Mouse (Mus musculus): ENCODE results near the gene Nelfa.
"Not testable (repeated sequence)": the region's sequence is repeated elsewhere in the genome, so short reads cannot be mapped to it uniquely, and the experiment has no call there.

Gene Nelfa

DNA sequence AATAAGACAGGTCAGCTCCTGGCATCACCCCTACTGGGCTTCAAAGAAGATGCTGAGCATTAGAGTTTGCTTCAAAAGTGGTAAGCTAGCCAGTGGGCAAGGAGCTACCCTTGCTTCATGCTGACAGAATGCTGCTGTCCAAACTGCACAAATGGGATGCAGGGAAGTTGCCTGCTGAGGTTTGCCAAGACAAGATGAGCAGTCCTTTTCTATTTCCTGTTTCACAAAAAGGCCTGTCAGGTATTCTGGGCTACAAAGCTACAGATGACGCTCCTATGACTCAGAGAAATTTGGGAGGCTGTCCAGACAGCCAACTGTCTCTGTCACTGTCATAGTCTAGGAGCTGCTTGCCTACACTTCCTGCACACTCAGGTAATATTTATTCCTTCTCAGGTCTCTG is 16.7 kb downstream of the Nelfa start:
- DNase-seq (ENCODE audit: low read depth, low spot score): no peak

DNA sequence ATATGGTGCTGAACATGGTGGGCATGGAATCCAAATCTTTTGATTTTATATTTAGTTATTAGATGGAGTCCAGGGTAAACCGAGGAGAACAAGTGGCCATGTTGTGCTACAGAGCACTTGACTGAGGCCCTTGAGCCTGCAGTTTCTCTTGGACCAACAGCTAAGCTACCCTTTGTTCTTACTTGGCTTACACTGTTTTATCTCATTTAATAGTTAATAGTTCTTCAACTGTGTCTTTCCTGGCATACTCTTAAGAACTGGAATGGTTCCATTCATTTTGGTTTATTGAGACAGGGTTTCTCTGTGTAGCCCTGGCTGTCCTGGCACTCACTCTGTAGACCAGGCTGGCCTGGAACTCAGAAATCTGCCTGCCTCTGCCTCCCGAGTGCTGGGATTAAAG is 19.6 kb downstream of the Nelfa start:
- not testable (repeated sequence) for DNase-seq (ENCODE audit: low read depth, low spot score)

DNA sequence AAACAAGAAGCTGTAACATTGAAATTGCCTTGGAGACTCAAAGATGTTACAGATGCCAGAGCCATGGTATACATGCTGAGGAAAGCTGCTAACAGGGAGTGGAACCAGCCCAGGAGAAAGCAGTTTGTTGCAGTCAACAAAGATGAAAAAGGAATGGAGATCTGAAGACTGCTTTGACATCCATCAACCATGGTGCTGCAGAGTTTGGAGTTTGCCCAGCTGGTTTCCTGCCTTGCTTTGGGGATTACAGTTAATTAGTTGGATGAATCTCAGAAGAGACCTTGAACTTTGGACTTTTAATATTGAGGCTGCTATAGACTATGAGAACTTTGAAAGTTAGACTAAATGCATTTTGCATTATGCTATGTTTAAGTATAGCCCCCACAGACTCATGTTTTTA is 21.2 kb downstream of the Nelfa start:
- not testable (repeated sequence) for DNase-seq (ENCODE audit: low read depth, low spot score)

DNA sequence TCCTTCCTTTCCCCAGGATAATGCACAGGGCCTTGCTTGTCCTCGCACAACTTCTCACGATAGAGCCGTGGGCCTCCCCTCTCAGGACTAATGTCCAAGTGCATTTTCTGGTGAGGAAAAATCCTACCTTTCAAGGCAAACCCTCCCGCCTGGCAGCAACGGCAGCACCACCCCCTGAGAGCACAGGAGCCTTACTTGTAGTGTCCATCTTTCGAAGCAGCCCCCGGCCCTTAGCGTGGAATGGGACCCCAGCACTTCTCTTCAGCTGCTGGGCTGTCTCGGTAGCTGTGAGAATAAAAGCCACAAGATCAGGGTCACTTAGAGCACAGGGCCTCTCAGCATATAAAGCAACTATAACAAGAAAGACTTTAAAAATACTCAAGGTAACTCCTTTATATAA is 33.0 kb downstream of the Nelfa start:
- DNase-seq (ENCODE audit: low read depth, low spot score): no peak

DNA sequence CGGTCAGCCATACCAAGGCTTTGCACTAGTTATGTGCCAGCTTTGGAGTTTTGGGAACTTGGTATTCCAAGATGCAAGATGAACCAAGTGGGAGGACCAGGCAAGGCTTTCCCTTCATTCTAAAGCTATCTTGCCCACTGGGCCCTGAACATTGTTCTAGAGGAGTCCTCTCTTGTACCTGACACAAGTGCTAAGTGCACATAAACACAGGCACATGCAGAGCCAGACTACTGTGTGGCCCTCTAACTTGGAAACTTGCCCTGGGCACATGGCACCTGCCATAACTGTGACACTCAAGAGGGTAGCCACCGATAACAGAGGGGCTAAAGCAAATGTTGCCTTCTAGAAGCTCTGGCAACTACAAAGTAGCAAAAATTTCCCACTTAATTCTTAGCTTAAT is 33.5 kb downstream of the Nelfa start:
- no peak for DNase-seq (ENCODE audit: low read depth, low spot score)

DNA sequence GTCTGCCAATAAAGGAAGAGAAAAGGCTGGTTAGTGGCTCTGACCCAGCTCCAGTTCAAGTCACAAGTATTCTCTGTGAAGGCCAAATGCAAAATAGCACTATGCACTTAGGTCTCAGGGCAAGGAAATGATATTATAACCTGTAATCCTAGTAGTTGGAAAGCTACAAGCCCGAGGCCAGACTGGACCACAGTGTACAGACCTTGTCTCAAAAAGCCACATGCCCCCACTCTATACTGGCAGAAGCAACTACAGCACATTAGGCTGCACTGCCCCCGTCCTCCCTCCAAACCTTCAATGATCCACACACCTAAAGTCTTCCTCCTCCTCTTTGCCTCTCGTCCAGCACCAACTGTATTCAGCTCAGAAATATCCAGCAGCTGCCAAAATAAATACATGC is 34.9 kb downstream of the Nelfa start:
- no peak for DNase-seq (ENCODE audit: low read depth, low spot score)

DNA sequence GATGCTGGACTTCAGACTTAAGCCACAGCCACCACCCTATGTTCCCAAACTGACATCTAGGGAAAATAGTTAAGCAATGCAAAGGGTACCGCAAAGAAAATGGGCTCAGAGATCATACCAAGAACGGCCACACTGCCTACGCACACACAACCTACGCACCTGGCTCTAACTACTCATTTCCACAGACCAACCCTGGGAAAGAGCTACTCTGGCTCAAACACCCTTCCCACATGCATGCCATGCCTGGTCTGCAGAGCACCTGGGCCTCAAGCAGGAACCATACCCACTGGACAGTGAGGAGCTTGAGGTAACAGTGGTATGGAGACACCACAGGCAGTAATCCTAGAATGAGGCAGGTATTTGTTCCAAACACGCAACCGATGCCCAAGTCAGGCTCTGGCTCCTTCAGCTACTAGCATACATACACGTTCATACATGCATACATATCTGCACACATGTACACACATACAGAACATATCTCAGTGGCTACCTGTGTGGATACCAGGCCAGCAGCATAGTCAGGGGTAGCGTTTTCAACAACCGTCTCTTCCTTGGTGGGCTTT is 35.4 kb downstream of the Nelfa start:
- DNase-seq (ENCODE audit: low read depth, low spot score): no peak

DNA sequence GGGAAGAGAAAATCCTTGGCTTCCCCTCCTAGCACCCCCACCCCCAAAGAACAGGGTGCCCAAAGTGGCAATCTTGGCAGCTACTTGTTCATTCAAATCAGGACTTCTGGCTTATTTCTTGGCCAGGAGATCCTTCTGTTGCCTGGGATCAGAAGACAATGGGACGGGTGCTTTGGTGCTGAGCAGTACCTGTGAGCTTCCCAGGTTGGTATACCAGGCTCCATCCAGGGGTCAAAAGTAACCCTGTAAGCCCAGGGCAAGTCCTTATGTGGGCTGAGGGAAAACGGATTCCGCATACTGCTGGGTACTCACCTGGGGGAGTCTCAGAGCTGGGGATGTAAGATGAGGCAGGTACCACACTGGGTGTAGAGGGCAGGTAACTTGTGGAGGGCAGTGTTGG is 36.1 kb downstream of the Nelfa start:
- no peak for DNase-seq (ENCODE audit: low read depth, low spot score)

DNA sequence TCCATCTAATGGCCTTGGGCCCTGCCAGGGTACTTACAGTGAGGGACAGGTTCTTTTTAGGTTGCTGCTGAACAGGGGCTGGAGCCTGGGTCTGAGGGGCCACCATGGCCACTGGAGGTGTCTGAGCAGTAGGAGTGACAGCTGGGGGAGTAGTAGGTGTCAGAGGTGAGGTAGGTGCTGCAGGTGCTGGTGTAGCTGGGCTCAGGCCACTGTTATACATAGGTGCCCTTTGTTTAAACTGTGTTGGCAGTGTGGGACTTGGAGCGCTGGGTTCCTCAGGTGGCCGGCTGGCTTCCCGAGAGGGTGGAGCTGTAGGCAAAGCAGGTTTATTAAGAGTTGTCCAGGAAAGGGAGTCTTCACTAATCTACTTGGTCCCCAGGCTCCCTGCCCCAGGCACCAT is 37.0 kb downstream of the Nelfa start:
- DNase-seq (ENCODE audit: low read depth, low spot score): no peak

DNA sequence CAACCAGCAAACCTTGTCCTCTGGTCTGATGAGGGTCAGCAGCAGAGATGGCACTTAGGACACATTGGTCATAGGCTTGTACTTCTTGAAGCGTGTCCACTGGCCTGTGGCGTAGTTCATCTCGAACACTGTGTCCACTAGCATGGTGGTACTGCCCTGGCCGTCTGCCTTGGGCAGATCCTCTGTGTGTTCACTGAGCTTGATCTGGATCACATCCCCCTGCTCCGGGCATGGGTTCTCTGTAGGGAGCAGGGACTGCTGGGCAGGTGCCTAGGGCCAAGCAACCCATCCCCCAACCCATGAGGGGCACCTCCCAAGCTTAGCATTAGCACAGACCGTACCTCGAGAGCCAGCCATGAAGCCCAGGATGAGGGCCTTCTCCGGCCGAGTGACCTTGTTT is 37.5 kb downstream of the Nelfa start:
- DNase-seq (ENCODE audit: low read depth, low spot score): no peak

DNA sequence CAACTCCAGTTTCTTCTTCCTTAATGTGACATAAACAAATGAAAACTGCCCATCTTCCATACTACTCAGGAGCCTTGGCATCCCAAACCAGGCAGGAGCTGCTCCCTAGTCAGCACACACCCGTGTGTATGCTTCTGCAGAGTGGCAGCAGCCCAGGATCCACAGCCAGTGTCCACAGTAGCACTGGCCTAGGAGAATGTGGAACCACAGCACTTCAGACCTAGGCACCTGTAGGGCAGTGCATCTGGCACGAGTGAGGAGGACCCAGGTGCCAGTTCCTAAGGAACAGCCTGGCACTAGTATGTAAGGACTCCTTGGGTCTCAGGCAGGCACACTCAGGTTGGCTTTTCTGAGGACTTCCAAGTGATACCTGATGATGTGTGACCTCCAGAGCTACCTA is 39.1 kb downstream of the Nelfa start:
- DNase-seq (ENCODE audit: low read depth, low spot score): no peak

DNA sequence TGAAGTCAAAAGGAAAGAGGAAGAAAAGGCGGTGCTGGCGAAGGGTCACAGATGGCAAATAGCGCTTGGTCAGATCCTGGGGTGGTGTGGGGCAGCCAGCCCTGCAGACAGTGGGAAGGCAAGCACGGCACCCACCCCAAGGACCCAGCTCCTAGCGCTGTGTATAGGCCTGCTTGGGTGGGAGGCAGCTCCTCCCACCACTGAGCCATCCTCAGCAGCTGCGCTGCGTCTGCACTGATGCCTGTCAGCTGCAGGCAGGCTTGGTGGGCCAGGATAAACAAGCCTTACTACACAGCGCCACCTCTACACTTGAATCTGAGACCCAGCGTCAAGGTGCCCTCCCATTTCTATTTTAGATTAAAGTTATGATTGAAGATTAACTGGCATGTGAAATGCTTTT is 41.1 kb downstream of the Nelfa start:
- no peak for DNase-seq (ENCODE audit: low read depth, low spot score)

DNA sequence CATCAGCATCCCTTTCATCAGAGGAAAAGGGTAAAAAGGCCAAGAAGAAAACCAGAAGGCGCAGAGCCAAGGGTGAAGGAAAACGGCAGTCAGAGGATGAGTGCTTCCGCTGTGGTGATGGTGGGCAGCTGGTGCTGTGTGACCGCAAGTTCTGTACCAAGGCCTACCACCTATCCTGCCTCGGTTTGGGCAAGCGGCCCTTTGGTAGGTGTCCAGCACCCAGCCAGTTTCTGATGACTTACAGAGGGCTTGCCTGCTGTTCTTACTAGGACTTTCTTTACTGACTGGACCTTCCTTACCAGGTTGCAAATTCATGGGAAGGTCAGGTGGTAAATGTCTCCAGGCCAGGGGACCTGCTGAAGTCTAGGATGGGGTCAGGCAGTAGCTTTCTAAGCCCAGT is 42.8 kb downstream of the Nelfa start:
- DNase-seq (ENCODE audit: low read depth, low spot score): no peak

DNA sequence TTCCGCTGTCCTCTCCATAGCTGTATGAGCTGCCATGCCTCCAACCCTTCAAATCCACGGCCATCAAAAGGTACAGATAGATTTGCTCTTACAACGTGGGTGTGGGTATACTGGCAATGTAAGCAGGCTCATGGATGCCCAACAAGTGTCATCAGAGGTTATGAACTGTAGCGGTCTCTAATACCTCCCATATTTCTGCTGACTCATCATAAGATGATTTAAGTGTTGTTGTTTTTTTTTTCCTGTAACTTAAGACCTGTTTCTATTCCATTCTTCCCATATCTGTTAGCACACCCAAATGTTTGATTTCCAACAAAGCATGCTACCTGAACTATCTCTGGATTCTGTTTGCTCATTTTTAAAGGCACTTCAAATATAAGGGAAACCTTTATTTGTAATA is 55.1 kb downstream of the Nelfa start:
- DNase-seq (ENCODE audit: low read depth, low spot score): no peak

DNA sequence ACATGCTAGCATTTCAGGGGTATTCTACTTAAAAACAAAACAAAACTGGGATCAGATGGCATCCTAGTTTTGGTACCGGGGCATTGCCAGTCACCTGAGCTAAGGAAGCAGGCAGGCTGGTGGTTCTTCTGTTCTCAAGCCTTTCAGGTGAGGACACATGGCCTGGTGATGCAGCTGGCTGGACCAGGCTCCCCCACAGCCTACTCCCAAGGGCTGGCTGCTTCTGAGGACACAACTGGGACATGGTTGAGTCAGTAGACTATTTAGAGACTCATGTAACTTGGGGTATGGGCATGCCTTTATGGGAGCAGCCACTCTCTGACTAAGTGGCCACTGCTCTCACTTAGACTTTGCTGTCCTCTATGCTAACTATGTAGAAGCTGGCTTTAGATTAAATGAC is 60.7 kb downstream of the Nelfa start:
- no peak for DNase-seq (ENCODE audit: low read depth, low spot score)

DNA sequence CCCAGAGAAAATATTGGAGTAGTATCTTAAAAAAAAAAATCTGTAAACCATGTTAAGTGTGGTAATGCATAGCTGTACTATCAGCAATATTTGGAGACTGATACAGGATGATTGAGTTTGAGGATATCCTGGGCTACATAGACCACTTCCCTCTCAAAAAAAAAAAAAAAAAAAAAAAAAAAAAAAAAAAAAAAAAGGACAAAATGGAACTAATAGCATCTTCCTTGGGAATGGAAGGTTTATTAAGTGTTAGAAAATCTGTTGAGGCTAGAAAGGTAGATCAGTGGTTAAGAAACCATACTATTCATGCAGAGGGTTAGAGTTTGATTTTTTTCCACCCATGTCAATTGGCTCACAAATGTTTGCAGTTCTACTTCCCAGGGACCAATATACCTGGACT is 78.5 kb downstream of the Nelfa start:
- DNase-seq (ENCODE audit: low read depth, low spot score): no peak

DNA sequence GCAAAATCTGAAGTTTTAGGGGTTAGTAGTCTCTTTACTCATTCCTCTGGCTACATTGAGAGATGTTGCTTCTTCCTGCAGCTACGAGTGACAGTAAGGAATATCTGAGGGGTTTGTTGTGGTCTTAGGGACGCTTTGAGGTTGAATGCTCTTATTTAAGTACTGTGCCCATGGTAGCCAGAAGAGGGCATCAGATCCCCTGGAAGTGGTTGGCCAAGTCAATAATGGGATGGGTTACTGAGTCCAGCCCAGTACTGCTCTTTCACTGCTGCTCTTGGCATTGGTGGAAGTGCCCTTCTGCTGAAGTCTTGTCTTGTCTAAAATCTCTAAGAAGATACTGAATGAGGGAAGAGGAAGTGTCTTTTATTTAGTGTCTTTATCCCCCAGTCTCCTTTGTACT is 82.2 kb downstream of the Nelfa start:
- DNase-seq (ENCODE audit: low read depth, low spot score): no peak

DNA sequence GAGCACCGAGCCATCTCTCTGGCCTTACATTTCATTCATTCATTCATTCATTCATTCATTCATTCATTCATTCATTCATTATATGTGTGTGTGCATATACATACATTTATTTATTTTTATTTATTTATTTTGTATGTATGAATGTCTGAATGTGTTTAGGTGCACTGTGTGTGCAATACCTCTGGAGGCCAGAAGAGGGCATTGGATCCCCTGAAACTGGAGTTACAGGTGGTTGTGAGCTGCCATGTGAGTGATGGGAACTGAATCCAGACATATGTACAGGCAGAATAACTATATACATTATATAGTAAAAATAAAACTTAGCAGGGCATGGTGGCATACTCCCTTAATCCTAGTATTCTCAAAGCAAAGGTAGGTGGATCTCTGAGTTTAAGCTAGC is 83.1 kb downstream of the Nelfa start:
- no peak for DNase-seq (ENCODE audit: low read depth, low spot score)

DNA sequence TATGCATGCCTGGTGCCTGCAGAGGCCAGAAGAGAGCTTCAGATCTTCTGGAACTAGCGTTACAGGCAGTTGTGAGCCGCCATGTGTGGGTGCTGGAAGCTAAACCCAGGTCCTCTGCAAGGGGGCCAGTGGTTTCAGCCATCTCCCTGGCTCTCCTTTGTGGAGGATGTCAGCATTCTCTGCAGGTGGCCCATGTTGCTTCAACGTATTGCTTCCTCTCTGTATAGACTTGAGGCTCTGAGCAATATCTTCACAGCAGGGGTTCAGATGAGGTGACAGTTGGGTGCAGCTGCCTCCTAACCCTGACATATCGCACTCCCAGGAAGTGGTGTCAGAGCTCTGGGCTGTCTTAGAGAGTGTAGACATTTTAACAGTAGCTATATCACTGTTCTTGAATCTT is 84.7 kb downstream of the Nelfa start:
- DNase-seq (ENCODE audit: low read depth, low spot score): no peak

Data from mesoderm, embryonic 11.5 days (tissue).